In the genomic region with DNA sequence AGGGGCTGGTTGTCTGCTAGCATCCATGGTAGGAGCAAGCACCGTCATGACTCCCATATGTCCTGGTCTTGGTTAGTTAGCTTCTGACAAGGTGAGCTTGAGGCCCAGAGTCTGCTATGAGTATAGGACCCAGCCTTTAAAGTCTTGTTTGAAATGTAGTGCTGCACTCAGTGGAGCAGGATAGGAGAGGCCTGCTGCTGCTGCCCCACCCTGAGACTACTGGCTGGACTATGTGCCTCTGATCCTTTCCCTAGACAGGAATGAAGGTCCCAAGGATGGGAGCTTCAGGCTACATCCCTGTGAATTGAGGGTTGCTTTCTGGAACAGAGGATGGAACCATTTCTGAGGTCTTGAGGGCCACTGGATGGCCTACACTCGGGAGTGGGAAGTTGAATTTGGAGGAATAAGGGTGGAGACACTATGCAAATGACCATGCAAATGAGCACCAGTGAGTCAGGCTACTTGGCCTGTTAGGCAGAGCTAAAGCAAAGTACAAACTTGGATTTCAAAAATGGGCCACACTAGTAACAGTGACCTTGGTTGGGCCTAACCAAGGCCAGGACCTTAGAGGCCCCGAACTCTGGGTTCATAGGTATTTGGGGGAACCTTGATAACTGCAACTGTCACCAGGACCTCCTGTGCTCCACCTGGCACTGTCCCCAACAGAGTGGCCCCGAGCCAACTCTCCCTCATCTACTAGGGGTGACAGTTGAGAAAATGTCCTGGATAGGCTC, we compare ENCODE assay signal across 8 mouse cellular contexts. TPM values are rescaled to one million over a fixed set of nuclear protein-coding genes. Genes with fewer than 3 reads are reported as not detected.
DNase-seq lines count a peak whose midpoint lies in the region; ATAC-seq lines count a peak whose summit lies in the region.

No protein-coding gene starts in this region.

- peak; percentile 29 for DNase-seq in right cerebral cortex, adult 18-20 months
- no peak for DNase-seq in right cerebral cortex, postnatal 4 days
- peak; percentile 78 for DNase-seq in cerebellum, adult 9-10 months
- DNase-seq in heart, adult 9 months (ENCODE audit: low spot score in 2 of 2): peak; percentile 68 to 79
- DNase-seq in kidney, adult 9 months: peak; percentile 58
- no peak for DNase-seq in urinary bladder, postnatal 25 days (ENCODE audit: low spot score)

- ATAC-seq in megakaryocyte, adult 5-6 weeks (ENCODE audit: poor library complexity, severe bottlenecking): peak; percentile 31
- ATAC-seq in CD4-positive, CD25-positive, alpha-beta regulatory T cell, adult 4 months: no peak

RNA-seq across cellular contexts. Expression of gene Mef2d, which starts 6.8 kb away (rescaled TPM):
- 73.3 and 77.4 TPM in 2 replicates for total RNA-seq in megakaryocyte, adult 5-6 weeks (2015)
- total RNA-seq in megakaryocyte, adult 5-6 weeks (2017): 29.2 and 42.0 TPM in 2 replicates
- 10 to 100 TPM; 30.9 to 36.1 TPM for polyA plus RNA-seq in CD4-positive, CD25-positive, alpha-beta regulatory T cell, adult 4 months (2017; shearing (Covaris generic))

Comparison
In these comparisons a context has a peak if more than half of its experiments do, and no peak if none do; other contexts are left out.
1. DNase-seq: peak in right cerebral cortex, adult 18-20 months (single experiment), cerebellum, adult 9-10 months (single experiment), heart, adult 9 months (2 of 2) and kidney, adult 9 months (single experiment); none in right cerebral cortex, postnatal 4 days (single experiment) and urinary bladder, postnatal 25 days (single experiment).